Mouse (Mus musculus): ENCODE data around the gene Gm17268.

Gene Gm17268

GRCm38 (mm10) chr11:82032136-82032535 is 6.2 kb downstream of the Gm17268 start:
- DNase-seq (ENCODE audit: low spot score in 2 of 2) = no peak

DNA sequence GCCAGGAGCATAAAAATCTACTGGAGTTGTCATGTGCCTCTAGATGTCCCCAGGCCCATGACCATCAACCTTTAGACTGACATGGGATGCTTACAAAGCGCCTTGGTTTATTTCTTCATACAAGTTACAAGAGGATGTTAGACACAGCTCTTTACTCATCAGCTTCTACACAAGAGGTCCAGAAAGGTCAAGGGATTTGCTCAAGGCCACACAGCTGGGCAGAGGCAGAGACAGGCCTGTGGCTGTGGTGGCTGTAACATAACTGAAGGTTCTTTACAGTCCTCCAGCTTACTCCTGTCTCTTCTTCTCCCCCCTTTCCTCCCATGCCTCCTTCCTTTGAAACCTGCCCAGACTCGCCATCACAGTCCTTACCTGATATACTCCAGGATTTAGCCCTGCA is 8.2 kb downstream of the Gm17268 start:
- DNase-seq (ENCODE audit: low spot score in 2 of 2) = no peak

DNA sequence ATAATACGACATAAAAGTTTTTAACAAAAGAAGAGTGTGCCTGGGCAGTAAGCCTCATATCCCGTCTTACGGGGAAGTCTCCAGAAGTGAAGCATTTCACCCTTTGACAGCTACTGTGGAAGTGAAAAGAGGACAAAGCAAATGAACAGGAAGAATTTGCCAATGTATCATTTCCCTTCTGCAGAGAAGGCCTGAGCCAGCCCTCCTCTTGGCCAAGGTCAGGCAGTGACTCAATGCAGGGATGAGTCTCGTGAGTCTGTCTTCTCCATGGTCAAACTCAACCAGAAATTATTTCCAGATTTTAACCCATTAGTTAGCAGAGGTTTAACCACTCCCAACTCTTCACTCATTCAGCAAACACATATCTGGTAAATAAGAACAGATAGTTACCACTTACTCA is 14.6 kb downstream of the Gm17268 start:
- DNase-seq (ENCODE audit: low spot score in 2 of 2) = no peak

GRCm38 (mm10) chr11:82022504-82023056 is 15.8 kb downstream of the Gm17268 start:
- DNase-seq (ENCODE audit: low spot score in 2 of 2) = no peak

DNA sequence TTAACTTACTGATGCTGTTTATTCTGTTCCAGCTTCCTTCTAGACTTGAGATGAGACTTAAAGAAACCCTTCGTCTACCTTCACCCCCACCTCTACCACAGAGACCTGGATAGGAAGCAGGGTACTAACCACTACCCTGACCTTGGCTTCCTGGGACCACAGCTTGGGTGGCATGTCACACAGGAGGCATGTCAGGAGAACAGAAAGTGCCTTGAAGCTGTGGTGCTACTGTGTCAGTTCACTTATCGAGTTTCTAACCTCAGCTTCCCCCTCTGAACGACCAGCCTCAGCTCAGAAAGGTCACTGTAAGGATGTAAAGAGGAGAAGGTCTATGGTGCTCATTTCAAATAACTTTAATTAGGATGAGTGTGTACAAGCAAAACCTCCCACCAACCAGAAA is 17.0 kb downstream of the Gm17268 start:
- no peak for DNase-seq (ENCODE audit: low spot score in 2 of 2)

- DNase-seq (ENCODE audit: low spot score in 2 of 2) = no peak
Measured at GRCm38 (mm10) chr11:82019793-82020192, 18.6 kb downstream of the Gm17268 start.

- no peak for DNase-seq (ENCODE audit: low spot score in 2 of 2)
Measured at GRCm38 (mm10) chr11:82019389-82019788, 19.0 kb downstream of the Gm17268 start.

- no peak for DNase-seq (ENCODE audit: low spot score in 2 of 2)
Measured at GRCm38 (mm10) chr11:82016181-82016780, 22.1 kb downstream of the Gm17268 start.

DNA sequence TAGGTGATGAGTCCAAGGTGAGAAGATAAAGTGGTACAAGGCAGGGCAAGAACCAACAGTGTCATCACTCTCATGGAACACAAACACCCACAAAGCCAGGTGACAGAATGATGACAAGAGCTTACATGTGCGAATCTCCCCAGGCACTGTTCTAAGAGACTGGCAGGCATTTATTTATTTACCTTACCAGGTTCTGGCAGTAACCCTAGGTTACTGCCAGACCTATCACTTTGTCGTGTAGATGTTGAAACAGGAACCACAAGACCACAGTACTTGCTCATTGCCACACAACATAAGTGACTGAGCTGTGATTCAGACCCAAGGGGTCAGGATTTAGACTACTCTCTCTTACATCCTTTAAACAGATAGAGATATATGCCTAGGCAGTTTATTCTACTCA is 23.3 kb downstream of the Gm17268 start:
- DNase-seq (ENCODE audit: low spot score in 2 of 2) = no peak

- DNase-seq (ENCODE audit: low spot score in 2 of 2) = no peak
Measured at GRCm38 (mm10) chr11:82013756-82014155, 24.6 kb downstream of the Gm17268 start.

DNA sequence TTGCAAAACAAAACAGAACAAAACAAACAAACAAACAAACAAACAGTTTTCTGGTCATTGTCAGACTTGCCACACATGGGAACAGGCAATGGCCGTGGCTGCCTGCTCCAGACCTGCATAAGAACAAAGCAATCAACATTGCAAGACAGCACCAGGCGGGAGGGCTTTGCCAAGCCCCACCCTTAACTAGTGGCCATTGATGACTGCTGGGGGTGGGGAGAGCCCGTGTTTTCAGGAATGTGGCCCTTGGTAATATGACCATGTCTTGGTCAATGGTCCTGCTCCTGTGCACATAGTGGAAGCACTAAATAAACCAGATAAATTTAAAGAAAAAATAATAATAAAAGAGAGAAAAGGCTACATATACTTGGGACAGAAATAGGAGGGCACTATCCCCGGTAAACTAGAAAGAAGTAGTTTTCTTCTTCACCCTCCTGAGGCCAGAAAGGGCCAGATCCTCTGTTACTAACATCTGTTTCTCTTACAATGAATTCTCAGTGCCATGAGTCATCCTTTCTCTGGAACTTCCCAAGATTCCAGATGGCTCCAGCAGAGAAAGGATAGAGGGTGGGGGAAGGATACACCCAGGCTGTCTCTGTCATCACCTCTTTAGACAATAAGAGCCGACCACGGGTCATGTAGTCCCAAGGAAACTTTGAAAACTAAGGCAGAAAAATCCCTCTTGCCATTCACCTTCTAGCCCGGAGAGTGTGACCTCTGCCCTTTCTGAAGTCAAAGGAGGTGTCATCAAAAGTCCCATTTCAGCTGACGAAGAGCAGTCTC is 26.8 kb downstream of the Gm17268 start:
- DNase-seq (ENCODE audit: low spot score in 2 of 2) = no peak

- no peak for DNase-seq (ENCODE audit: low spot score in 2 of 2)
Measured at GRCm38 (mm10) chr11:82010115-82010514, 28.2 kb downstream of the Gm17268 start.

- no peak for DNase-seq (ENCODE audit: low spot score in 2 of 2)
Measured at GRCm38 (mm10) chr11:82006796-82007423, 31.5 kb downstream of the Gm17268 start.

- no peak for DNase-seq (ENCODE audit: low spot score in 2 of 2)
Measured at GRCm38 (mm10) chr11:82004810-82005209, 33.6 kb downstream of the Gm17268 start.

GRCm38 (mm10) chr11:82000581-82000980 is 37.8 kb downstream of the Gm17268 start:
- no peak for DNase-seq (ENCODE audit: low spot score in 2 of 2)

- DNase-seq (ENCODE audit: low spot score in 2 of 2) = no peak
Measured at GRCm38 (mm10) chr11:81999469-81999868, 38.9 kb downstream of the Gm17268 start.

GRCm38 (mm10) chr11:81998646-81999045 is 39.7 kb downstream of the Gm17268 start:
- DNase-seq (ENCODE audit: low spot score in 2 of 2) = no peak

- DNase-seq (ENCODE audit: low spot score in 2 of 2) = no peak
Measured at GRCm38 (mm10) chr11:81997085-81997484, 41.3 kb downstream of the Gm17268 start.

DNA sequence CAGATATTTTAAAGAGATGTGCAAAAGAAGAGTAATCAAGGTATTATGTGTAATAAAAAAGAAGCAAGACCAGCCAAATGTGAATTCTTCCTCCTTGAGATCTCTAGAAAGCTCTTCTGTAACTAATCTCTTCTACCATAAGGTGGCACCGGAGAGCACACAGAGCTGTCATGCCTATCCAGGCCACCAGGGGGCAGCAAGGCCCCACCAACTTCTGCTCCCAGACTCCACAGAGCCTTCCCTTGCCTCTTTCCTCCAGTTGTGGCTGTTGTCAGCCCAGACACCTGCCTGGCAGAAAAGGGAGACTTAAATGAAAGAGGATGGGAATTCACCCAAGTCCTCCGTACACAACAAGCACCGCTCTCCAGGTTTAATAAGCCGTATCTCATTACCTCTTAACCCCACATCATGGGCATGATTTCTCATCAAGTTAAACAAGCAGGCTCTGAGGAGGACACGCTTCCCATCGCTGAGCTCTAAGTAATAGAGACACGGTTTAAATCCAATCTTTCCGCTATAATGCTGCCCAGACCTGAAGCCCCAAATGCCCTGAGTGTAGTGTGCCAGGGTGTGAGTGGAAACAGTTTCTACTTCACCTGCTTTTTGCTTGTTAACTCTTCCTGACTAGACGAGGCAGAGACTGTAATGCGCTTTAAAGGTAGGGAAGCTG is 42.1 kb downstream of the Gm17268 start:
- DNase-seq (ENCODE audit: low spot score in 2 of 2) = peak; percentile 29 to 78

- peak in 1 of 2 experiments; percentile 41 for DNase-seq (ENCODE audit: low spot score in 2 of 2)
Measured at GRCm38 (mm10) chr11:81983146-81983545, 55.2 kb downstream of the Gm17268 start.

GRCm38 (mm10) chr11:81982191-81982590 is 56.2 kb downstream of the Gm17268 start:
- no peak for DNase-seq (ENCODE audit: low spot score in 2 of 2)
